Mouse (Mus musculus): ENCODE data around the gene Car4. TPM values are rescaled to one million over a fixed set of nuclear protein-coding genes. Genes with fewer than 3 reads are reported as not detected.

The Car4 gene
- polyA plus RNA-seq, 1 experiment from 2014 or later: not detected

DNA sequence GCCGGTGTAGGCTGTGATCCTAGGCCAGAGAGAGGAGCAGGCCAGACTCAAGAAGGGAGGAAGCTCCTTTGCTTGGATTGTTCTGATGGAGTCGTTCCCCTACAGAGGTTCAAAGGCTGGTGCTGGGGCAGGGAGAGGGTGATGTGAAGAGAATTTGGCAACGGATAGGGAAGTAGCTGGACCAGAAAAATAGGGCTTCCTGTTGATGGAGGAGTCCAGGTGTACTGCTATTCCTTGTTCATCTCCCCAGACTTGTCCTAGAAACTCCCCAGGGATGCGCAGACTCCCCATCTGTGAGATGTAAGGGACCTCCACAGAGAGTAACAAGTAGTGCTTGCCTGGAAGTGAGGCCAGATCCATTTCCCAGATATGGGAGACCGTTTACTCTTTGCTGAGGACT is 1.2 kb upstream of the Car4 start:
- CTCF ChIA-PET: no interaction called here
- no peak for TF ChIP-seq CTCF (IDR thresholded peaks at IDR 0.05)
- H3K27me3 ChIP-seq: peaks cover 70% of the 10 kb centered on the region
- no peak for ATAC-seq
- in situ Hi-C loops (cut with MboI; ENCODE audit: low pct_unique_long_range_greater_than_20kb): no loop called here
- DNase-seq (ENCODE audit: low read depth, low spot score): no peak
- POLR2A ChIA-PET: no interaction called here

DNA sequence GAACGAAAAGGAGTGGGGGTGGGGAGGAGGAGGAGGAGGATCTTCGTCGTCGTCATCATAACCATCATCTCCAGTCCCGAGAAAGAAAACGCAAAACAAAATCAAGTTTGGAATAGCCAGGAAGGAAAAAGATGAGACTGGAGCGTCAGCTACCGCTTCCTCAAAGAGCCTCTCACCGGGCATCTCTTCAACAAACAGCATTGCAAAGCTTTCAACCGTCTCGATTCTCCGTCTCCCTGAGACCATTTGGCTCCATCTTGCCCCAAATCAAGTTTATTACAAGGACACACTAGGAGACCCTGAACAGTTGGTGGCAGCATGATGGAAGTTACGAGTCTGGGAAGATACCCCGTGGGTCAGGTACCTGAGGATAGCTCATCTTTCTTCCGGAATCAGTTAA is 415 bp upstream of the Car4 start:
- POLR2A ChIA-PET: no interaction called here
- TF ChIP-seq CTCF (IDR thresholded peaks at IDR 0.05): no peak
- CTCF ChIA-PET: interaction anchor here (1.0 kb wide), 1 partner anchor 12 kb away, joined by 3 read pairs; no protein-coding TSS in a partner anchor
- DNase-seq (ENCODE audit: low read depth, low spot score) (no peak), ATAC-seq (no peak)
- H3K27me3 ChIP-seq: peaks cover 64% of the 10 kb centered on the region
- in situ Hi-C loops (cut with MboI; ENCODE audit: low pct_unique_long_range_greater_than_20kb): no loop called here

DNA sequence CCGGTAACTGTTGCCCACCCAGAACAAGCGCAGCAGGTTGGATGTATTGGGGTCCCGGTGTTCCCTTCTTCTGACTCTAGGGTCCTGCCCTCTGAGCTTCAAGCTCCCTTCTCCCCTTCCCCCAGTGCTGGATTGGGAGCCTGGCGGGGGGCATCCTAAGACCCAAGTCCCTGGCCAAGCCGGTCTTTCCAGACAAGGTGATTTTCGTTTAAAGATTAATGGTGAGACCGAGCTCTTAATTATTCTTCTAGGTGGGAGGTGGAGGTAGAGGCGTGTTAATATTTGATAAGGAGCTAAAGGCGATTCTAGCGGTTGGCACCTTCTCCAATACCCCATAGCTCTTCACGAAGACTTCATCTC is 665 bp downstream of the Car4 start:
- TF ChIP-seq CTCF (IDR thresholded peaks at IDR 0.05): no peak
- in situ Hi-C loops (cut with MboI; ENCODE audit: low pct_unique_long_range_greater_than_20kb): no loop called here
- DNase-seq (ENCODE audit: low read depth, low spot score) (no peak), ATAC-seq (no peak)
- H3K27me3 ChIP-seq: peaks cover 60% of the 10 kb centered on the region
- ChIA-PET CTCF (no interaction called here), POLR2A (no interaction called here)

DNA sequence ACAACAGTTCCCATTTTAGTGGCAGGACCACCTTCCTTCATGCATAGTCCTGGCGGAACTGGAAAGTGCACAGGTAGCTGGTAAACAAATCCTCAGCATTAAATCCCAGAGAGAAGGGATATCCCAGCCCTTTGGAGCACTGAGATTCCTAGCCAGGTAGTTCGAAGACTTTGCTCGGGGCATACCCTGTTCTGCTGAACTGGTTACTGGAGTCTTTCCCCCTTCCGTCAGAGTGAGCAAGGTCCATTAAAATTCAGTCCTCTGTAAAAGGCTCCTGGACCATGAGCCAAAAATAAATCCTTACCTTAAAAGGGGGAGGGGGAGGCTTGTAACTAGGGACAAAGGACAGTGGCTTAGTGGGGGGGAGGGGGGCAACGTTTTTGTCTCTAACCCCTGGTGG is 1.6 kb downstream of the Car4 start:
- H3K27me3 ChIP-seq: peaks cover 61% of the 10 kb centered on the region

GRCm38 (mm10) chr11:84959701-84960181 is 2.2 kb downstream of the Car4 start:
- DNase-seq (ENCODE audit: low read depth, low spot score): peak; percentile 54
- CTCF ChIA-PET: no interaction called here
- H3K27me3 ChIP-seq: peaks cover 66% of the 10 kb centered on the region

More for the DNA sequence above, 1.6 kb downstream of the Car4 start:
- DNase-seq (ENCODE audit: low read depth, low spot score) (no peak), ATAC-seq (no peak)
- in situ Hi-C loops (cut with MboI; ENCODE audit: low pct_unique_long_range_greater_than_20kb): no loop called here
- CTCF ChIA-PET: no interaction called here
- TF ChIP-seq CTCF (IDR thresholded peaks at IDR 0.05): no peak
- POLR2A ChIA-PET: no interaction called here

GRCm38 (mm10) chr11:84960291-84960690 is 2.7 kb downstream of the Car4 start:
- DNase-seq (ENCODE audit: low read depth, low spot score) (no peak), ATAC-seq (no peak)
- TF ChIP-seq CTCF (IDR thresholded peaks at IDR 0.05): no peak
- POLR2A ChIA-PET: no interaction called here
- H3K27me3 ChIP-seq: peaks cover 61% of the 10 kb centered on the region
- in situ Hi-C loops (cut with MboI; ENCODE audit: low pct_unique_long_range_greater_than_20kb): no loop called here
- CTCF ChIA-PET: interaction anchor here (1.4 kb wide), 1 partner anchor 41 kb away, joined by 9 read pairs; no protein-coding TSS in a partner anchor

More at GRCm38 (mm10) chr11:84959701-84960181, 2.2 kb downstream of the Car4 start:
- in situ Hi-C loops (cut with MboI; ENCODE audit: low pct_unique_long_range_greater_than_20kb): no loop called here
- POLR2A ChIA-PET: no interaction called here
- no peak for TF ChIP-seq CTCF (IDR thresholded peaks at IDR 0.05)
- ATAC-seq: peak; percentile 9

DNA sequence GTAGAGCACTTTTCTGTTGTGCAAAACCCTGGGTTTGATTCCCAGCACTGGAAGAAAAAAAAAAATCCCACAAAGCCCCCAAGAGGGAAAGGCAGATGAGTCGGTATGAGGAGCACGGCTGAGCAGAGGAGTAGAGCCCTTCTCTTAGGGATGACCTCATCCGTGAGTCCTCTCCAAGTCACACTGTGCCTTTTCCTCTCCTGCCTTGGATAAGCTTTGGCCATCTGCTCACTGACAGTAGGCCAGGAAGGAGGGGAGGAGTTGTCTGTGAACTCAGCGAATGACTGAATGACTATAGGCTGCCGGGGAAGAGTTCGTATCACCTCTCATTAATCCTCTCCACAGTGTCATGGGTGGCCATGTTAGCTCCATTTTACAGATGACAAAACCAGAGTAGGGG is 3.2 kb downstream of the Car4 start:
- in situ Hi-C loops (cut with MboI; ENCODE audit: low pct_unique_long_range_greater_than_20kb): no loop called here
- ChIA-PET CTCF (interaction anchor here (1.4 kb wide), 1 partner anchor 42 kb away, joined by 9 read pairs; no protein-coding TSS in a partner anchor), POLR2A (no interaction called here)
- ATAC-seq (no peak), DNase-seq (ENCODE audit: low read depth, low spot score) (no peak)
- TF ChIP-seq CTCF (IDR thresholded peaks at IDR 0.05): no peak
- H3K27me3 ChIP-seq: peaks cover 61% of the 10 kb centered on the region

GRCm38 (mm10) chr11:84961571-84961970 is 4.0 kb downstream of the Car4 start:
- in situ Hi-C loops (cut with MboI; ENCODE audit: low pct_unique_long_range_greater_than_20kb): no loop called here
- CTCF ChIA-PET: interaction anchor here (1.4 kb wide), 1 partner anchor 43 kb away, joined by 9 read pairs; no protein-coding TSS in a partner anchor
- POLR2A ChIA-PET: interaction anchor here (0.6 kb wide), 1 partner anchor 20 kb away, joined by 3 read pairs; no protein-coding TSS in a partner anchor
- ATAC-seq (no peak), DNase-seq (ENCODE audit: low read depth, low spot score) (no peak)
- TF ChIP-seq CTCF (IDR thresholded peaks at IDR 0.05): no peak
- peaks cover 53% of the 10 kb centered on the region for H3K27me3 ChIP-seq

DNA sequence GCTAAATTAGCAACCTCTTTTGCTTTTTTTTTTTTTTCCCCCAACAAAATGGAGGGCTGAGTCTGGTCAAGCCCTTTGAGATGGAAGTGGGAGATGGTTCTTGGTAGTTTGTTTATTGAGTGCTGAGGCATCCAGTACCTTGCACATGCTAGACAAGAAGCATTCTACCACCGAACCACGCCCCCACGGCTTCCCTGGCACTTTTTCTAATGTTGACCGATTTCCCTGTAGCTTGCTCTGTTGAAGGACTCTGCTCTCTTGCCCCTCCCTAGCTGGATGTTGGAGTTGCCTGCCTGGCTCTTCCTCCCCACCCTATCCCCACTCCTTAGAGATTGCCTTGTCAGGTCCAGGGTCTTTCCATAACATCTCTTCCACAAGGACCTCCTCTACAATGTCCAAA is 5.0 kb downstream of the Car4 start:
- DNase-seq (ENCODE audit: low read depth, low spot score) (no peak), ATAC-seq (no peak)
- in situ Hi-C loops (cut with MboI; ENCODE audit: low pct_unique_long_range_greater_than_20kb): no loop called here
- peaks cover 45% of the 10 kb centered on the region for H3K27me3 ChIP-seq
- ChIA-PET POLR2A (no interaction called here), CTCF (no interaction called here)
- no peak for TF ChIP-seq CTCF (IDR thresholded peaks at IDR 0.05)

- no peak for TF ChIP-seq CTCF (IDR thresholded peaks at IDR 0.05)
- peaks cover 35% of the 10 kb centered on the region for H3K27me3 ChIP-seq
- in situ Hi-C loops (cut with MboI; ENCODE audit: low pct_unique_long_range_greater_than_20kb): no loop called here
- CTCF ChIA-PET: no interaction called here
- ATAC-seq (no peak), DNase-seq (ENCODE audit: low read depth, low spot score) (no peak)
- POLR2A ChIA-PET: no interaction called here
These were observed 6.0 kb downstream of the Car4 start for GRCm38 (mm10) chr11:84963556-84963955.

- in situ Hi-C loops (cut with MboI; ENCODE audit: low pct_unique_long_range_greater_than_20kb): no loop called here
- peaks cover 14% of the 10 kb centered on the region for H3K27me3 ChIP-seq
- no peak for TF ChIP-seq CTCF (IDR thresholded peaks at IDR 0.05)
- DNase-seq (ENCODE audit: low read depth, low spot score): no peak
- CTCF ChIA-PET: interaction anchor here (1.1 kb wide), 1 partner anchor 49 kb away, joined by 3 read pairs; no protein-coding TSS in a partner anchor
- no peak for ATAC-seq
- POLR2A ChIA-PET: interaction anchor here (0.6 kb wide), 1 partner anchor 27 kb away, joined by 3 read pairs; no protein-coding TSS in a partner anchor
These were observed 9.1 kb downstream of the Car4 start for GRCm38 (mm10) chr11:84966696-84967095.

GRCm38 (mm10) chr11:84967113-84967512 is 9.5 kb downstream of the Car4 start:
- ATAC-seq: no peak
- no peak for DNase-seq (ENCODE audit: low read depth, low spot score)
- no peak for TF ChIP-seq CTCF (IDR thresholded peaks at IDR 0.05)
- peaks cover 14% of the 10 kb centered on the region for H3K27me3 ChIP-seq
- in situ Hi-C loops (cut with MboI; ENCODE audit: low pct_unique_long_range_greater_than_20kb): no loop called here
- ChIA-PET CTCF (interaction anchor here (1.1 kb wide), 1 partner anchor 49 kb away, joined by 3 read pairs; no protein-coding TSS in a partner anchor), POLR2A (interaction anchor here (0.6 kb wide), 1 partner anchor 27 kb away, joined by 3 read pairs; no protein-coding TSS in a partner anchor)

All from Patski (cell line).